Mouse (Mus musculus) hindbrain, embryonic 13.5 days (tissue): ENCODE data around the gene Tmem231. TPM values are rescaled to one million over a fixed set of nuclear protein-coding genes. Genes with fewer than 3 reads are reported as not detected.

Source experiments
- ATAC-seq: fragments of 200-750 bp; cut with Nextera tagmentation; 2 replicates; pipeline ENCODE4 v1.8.0; 2017; ENCODE audit warnings: moderate TSS enrichment; ENCODE audit not compliant: low FRiP score
- H3K27ac ChIP-seq: fragments of 300-500 bp; sonication (generic); 2 replicates; pipeline ENCODE4 v1.5.1; 2015; ENCODE audit warnings: inconsistent platforms, mild to moderate bottlenecking, moderate library complexity
- H3K27me3 ChIP-seq: fragments of 300-500 bp; sonication (generic); 2 replicates; pipeline ENCODE4 v1.6.1; 2015; ENCODE audit warnings: mild to moderate bottlenecking, inconsistent platforms
- H3K36me3 ChIP-seq: fragments of 300-500 bp; sonication (generic); 2 replicates; pipeline ENCODE4 v1.6.1; 2015; ENCODE audit warnings: mild to moderate bottlenecking, inconsistent platforms
- H3K4me1 ChIP-seq: fragments of 300-500 bp; sonication (generic); replicated peaks from 2 replicates; pipeline ENCODE4 v1.6.1; 2015; ENCODE audit warnings: inconsistent platforms
- H3K4me2 ChIP-seq: fragments of 300-500 bp; sonication (generic); 2 replicates; pipeline ENCODE4 v1.6.1; 2015; ENCODE audit warnings: inconsistent platforms, mild to moderate bottlenecking, moderate library complexity
- H3K4me3 ChIP-seq: fragments of 300-500 bp; sonication (generic); 2 replicates; pipeline ENCODE4 v1.5.1; 2015; ENCODE audit warnings: mild to moderate bottlenecking, inconsistent platforms
- H3K9ac ChIP-seq: fragments of 300-500 bp; sonication (generic); 2 replicates; pipeline ENCODE4 v1.6.1; 2015; ENCODE audit warnings: mild to moderate bottlenecking, inconsistent platforms
- H3K9me3 ChIP-seq: fragments of 300-500 bp; sonication (generic); 2 replicates; pipeline ENCODE4 v1.6.1; 2016; ENCODE audit warnings: inconsistent platforms
- WGBS: fragments of 180-500 bp; shearing (Covaris S2); methylation state at CpG from one replicate; pipeline ENCODE4 v1.1.7; 2015; 5-methylcytosine and 5-hydroxymethylcytosine counted together
- polyA plus RNA-seq: library from polyadenylated mRNA; unstranded; fragments of >200 nt; fragmentation: Nextera tagmentation; extraction: Ambion mirVana; gene quantifications from 2 replicates; pipeline ENCODE4 v1.2.1, GENCODE M21; 2015

The Tmem231 gene
- 16.8 and 17.6 TPM in 2 replicates for polyA plus RNA-seq

DNA sequence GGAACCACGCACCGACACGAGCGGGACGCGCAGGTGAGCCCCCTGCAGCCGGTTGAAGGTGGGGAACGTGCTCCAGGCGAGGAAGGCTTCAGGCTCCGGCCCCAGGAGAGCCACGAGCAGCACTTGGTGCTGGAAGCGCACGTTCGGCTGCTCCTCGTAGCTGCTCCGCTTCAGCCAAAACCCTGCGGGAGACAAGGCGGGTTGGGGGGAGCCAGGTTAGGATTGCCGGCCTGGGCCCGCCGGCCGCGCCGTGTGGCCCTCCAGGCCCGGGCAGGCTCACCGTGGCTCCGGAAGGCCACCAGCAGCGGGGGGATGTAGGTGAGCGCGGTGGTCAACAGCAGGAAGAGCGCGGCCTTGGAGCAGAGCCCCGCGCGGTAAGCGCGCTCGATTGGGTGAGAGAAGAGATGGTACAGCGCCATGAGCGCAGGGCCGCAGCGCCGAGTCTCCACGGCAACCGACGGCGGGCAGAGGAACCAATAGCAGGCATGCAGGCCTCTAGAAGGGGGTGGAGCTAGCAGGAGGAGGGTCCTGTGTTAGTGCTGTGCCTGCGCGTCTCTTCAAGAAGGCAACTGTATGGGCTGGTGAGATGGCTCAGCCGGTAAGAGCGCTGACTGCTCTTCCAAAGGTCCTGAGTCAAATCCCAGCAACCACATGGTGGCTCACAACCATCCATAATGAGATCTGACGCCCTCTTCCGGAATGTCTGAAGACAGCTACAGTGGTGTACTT is at the start of gene Tmem231:
Gene Tmem231, minus strand, starts transcription at position 534 of the 729 bp plus-strand sequence.
- H3K27ac ChIP-seq, result peak within 1 kb of the TSS; percentile 95
- no peaks in the 10 kb centered on the region for H3K27me3 ChIP-seq
- peak within 1 kb of the TSS; percentile 82 for H3K9ac ChIP-seq
- H3K36me3 ChIP-seq, result 0 out of 2 replicates have a peak, but pooled peaks cover 3% of the 10 kb centered on the region
- H3K4me3 ChIP-seq, result peak within 1 kb of the TSS; percentile 67
- peak within 1 kb of the TSS; percentile 90 for H3K4me2 ChIP-seq
- H3K4me1 ChIP-seq, result peaks cover 21% of the 10 kb centered on the region
- ATAC-seq, result peak; percentile 99
- no peaks in the 10 kb centered on the region for H3K9me3 ChIP-seq
- WGBS, result under 1% methylated on average over 53 of the region's 53 CpGs

DNA sequence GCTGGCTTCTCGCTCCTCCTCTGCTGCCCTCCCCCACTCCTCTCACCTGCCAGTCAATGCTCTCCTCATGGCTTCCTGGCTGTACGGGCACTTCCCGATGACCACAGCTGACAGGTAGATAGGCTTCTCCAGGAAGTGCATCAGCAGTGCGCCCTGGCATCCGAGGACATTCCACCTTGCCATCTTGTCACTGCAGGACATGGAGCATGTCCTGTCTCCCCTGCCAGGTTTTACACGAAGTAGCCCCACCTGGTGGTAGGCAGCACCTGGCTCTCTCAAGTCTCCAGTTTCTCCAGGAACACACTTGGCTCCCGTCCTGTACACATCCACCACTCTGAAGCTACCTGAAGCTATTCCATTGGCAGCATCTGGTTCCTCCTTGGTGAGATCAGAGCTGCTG is 48.4 kb upstream of the Tmem231 start:
- peaks cover 61% of the 10 kb centered on the region for H3K36me3 ChIP-seq
- H3K27ac ChIP-seq, result no peak overlapping the region
- H3K9ac ChIP-seq, result no peak overlapping the region
- no peaks in the 10 kb centered on the region for H3K27me3 ChIP-seq
- H3K4me2 ChIP-seq, result no peak overlapping the region
- WGBS, result 85% methylated on average over 7 of the region's 7 CpGs
- H3K9me3 ChIP-seq, result no peaks in the 10 kb centered on the region
- H3K4me1 ChIP-seq, result no peaks in the 10 kb centered on the region
- ATAC-seq, result no peak
- H3K4me3 ChIP-seq, result no peak overlapping the region

DNA sequence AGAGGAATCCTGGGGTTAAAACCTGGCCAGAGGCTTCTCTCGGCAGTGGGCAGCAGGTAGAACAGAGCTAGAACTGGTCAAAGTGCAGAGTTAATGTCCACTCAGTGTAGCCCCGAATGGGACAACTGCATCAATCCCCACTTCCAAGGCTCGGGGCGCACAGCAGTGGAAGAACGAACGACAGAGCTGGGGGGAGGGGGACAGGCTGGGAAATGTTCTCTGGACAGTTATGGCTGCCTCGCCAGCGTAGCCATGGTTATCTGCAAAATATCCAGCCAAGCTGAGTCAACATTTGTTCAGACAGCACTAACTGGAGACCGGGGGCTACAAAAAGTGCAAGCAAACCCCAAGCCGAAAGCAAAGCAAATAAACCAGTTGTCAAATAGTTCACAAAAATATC is 44.5 kb upstream of the Tmem231 start:
- Histone ChIP-seq H3K4me1 (no peaks in the 10 kb centered on the region), H3K27ac (no peak overlapping the region), H3K27me3 (no peaks in the 10 kb centered on the region), H3K4me3 (no peak overlapping the region), H3K9ac (0 out of 2 replicates have a peak overlapping the region, but pooled peaks have one; percentile 5), H3K4me2 (no peak overlapping the region), H3K36me3 (peaks cover 57% of the 10 kb centered on the region), H3K9me3 (no peaks in the 10 kb centered on the region)
- ATAC-seq, result no peak
- 80% methylated on average over 10 of the region's 10 CpGs for WGBS

DNA sequence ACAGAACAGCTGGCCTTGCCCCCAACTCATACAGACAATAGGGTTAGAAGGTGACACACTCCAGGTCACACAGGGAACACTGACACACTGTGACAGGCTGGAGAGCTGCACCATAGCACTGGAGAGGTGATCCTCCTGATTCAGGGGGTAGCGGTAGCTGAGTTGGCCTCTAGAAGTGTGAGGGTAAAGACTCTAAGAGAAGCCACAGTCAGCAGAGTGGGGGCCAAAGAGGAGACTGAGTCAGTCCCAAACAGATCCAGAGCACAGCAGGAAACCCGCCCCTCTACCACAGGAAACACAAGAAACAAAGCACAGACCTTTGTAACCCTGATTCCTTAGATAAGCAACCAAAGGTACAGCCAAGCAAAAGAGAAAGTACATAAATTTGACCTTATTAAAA is 42.6 kb upstream of the Tmem231 start:
- WGBS, result 90% methylated on average over 2 of the region's 2 CpGs
- H3K27me3 ChIP-seq, result no peaks in the 10 kb centered on the region
- no peak overlapping the region for H3K27ac ChIP-seq
- no peak for ATAC-seq
- H3K9me3 ChIP-seq, result no peaks in the 10 kb centered on the region
- no peak overlapping the region for H3K9ac ChIP-seq
- H3K4me2 ChIP-seq, result no peak overlapping the region
- peaks cover 56% of the 10 kb centered on the region for H3K36me3 ChIP-seq
- H3K4me1 ChIP-seq, result no peaks in the 10 kb centered on the region
- no peak overlapping the region for H3K4me3 ChIP-seq

DNA sequence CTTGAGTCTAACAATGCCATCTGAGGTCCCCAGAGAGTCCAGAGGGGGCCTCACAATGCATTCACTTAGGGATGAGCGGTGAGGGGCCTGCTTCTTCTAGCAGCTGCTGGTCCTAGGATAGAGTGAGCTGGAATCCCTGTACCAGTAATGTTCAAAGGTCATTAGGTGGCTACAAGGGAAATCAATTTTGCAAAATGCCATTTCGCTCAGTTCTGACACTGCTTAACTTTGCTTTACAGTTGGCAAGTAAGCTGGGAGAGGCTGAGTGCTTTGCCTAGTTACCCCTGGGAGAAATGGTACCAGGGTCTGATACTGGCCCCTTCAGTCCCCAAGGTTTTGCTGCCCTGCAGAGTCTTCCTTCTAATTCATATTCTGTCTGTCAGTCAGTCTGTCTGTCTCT is 42.0 kb upstream of the Tmem231 start:
- no peak overlapping the region for H3K4me2 ChIP-seq
- H3K27me3 ChIP-seq, result no peaks in the 10 kb centered on the region
- H3K36me3 ChIP-seq, result peaks cover 60% of the 10 kb centered on the region
- H3K9ac ChIP-seq, result no peak overlapping the region
- no peaks in the 10 kb centered on the region for H3K4me1 ChIP-seq
- no peak overlapping the region for H3K4me3 ChIP-seq
- ATAC-seq, result no peak
- WGBS, result 93% methylated on average over 2 of the region's 2 CpGs
- no peak overlapping the region for H3K27ac ChIP-seq
- H3K9me3 ChIP-seq, result no peaks in the 10 kb centered on the region

DNA sequence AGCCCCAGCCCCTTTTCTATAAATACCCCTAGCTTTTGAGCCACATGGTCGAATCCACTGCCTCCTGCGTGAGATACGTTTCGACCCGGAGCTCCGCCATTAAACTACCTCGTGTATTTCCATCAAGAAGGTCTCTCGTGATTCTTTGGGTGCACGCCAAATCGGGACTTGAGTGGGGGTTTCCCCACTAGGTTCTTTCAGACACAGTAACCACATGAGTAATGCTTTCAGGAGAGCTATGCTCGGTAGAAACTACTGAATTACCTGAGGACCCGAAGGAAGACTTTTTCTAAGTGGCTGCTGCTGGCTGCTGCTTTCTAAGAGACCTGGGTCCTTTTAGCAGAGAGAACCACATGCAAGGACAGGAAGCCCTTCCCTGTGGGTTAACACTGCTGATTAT is 40.5 kb upstream of the Tmem231 start:
- no peak for ATAC-seq
- Histone ChIP-seq H3K27ac (no peak overlapping the region), H3K4me3 (no peak overlapping the region), H3K4me2 (no peak overlapping the region), H3K4me1 (no peaks in the 10 kb centered on the region), H3K27me3 (no peaks in the 10 kb centered on the region), H3K9ac (no peak overlapping the region), H3K36me3 (peaks cover 60% of the 10 kb centered on the region), H3K9me3 (no peaks in the 10 kb centered on the region)
- 98% methylated on average over 12 of the region's 12 CpGs for WGBS

DNA sequence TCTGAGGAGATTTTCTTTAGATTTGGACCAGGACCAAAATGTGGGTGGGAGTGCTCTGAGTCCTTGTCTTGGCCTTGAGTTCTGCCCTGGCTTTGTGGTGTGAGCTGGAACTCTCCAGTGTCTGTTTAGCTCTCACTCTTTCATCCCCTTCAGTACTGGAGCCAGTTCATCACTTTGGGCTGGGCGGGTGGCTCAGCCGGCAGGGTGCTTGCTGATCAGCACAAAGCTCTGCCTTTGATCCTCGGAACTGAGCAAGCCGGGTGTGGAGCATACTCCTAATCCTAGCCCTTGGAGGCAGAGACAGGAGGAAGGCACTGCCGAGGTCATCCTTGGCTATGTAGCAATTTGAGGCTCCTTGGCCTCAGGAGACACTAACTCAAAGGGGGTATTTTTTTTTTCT is 35.3 kb upstream of the Tmem231 start:
- Histone ChIP-seq H3K27ac (no peak overlapping the region), H3K4me1 (no peaks in the 10 kb centered on the region), H3K4me2 (no peak overlapping the region), H3K27me3 (no peaks in the 10 kb centered on the region), H3K9me3 (no peaks in the 10 kb centered on the region), H3K4me3 (no peak overlapping the region), H3K9ac (no peak overlapping the region), H3K36me3 (peaks cover 34% of the 10 kb centered on the region)
- no peak for ATAC-seq
- 48% methylated on average over 5 of the region's 5 CpGs for WGBS

DNA sequence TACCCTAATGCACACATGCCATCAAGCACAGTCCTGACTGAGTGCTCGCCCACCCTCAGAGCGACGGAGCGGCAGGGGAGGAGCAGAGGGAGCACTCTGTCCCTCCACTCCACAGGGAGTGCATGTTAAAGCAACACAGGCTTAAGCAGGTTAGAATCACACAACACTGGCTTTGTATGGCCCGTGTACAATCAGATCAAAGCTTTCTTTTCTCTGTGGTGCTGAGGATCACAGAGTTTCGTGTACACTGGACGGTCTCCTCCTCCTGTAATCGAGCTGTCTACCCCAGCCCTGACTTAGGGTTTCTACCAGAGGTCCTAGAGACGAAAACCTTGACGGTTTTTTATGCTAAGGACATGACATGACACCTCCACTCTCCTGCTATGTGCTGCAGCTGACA is 34.9 kb upstream of the Tmem231 start:
- 90% methylated on average over 10 of the region's 10 CpGs for WGBS
- H3K27ac ChIP-seq, result no peak overlapping the region
- H3K27me3 ChIP-seq, result no peaks in the 10 kb centered on the region
- H3K36me3 ChIP-seq, result peaks cover 32% of the 10 kb centered on the region
- H3K4me3 ChIP-seq, result no peak overlapping the region
- no peak for ATAC-seq
- H3K9me3 ChIP-seq, result no peaks in the 10 kb centered on the region
- no peak overlapping the region for H3K4me2 ChIP-seq
- no peaks in the 10 kb centered on the region for H3K4me1 ChIP-seq
- H3K9ac ChIP-seq, result no peak overlapping the region

DNA sequence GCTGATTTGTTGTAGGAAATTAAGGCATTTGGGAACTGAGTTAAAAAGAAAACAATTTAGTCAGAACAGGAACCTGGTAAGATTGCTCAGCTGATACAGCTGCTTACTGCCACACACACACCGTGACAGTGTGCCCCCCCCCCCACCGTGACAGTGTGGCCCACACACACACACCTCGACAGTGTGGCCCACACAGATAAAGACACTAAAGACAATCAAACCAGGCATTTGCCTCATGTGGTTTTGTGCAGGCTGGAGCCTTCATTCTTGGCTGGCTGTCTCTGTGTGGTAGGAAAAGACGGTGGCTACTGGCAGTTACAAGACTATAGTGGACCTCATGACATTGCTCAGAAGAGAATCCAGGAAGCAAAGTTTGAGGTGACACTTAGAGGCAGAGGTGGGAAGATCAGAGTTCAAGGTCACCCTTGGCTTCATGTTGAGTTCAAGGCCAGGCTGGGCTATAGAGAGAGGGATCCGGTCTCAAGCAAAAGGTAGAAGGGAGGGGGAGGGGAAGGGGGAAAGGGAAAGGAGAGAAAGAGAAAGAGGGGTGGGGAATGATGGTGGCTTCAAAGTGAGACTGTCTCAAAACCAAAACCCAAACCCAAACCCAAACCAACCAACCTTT is 33.7 kb upstream of the Tmem231 start:
- 87% methylated on average over 5 of the region's 5 CpGs for WGBS
- H3K4me3 ChIP-seq, result no peak overlapping the region
- no peaks in the 10 kb centered on the region for H3K9me3 ChIP-seq
- peaks cover 29% of the 10 kb centered on the region for H3K36me3 ChIP-seq
- no peak overlapping the region for H3K27ac ChIP-seq
- no peaks in the 10 kb centered on the region for H3K27me3 ChIP-seq
- ATAC-seq, result no peak
- peaks cover 2% of the 10 kb centered on the region; the same call in 1 of the 2 replicates for H3K4me1 ChIP-seq
- H3K4me2 ChIP-seq, result no peak overlapping the region
- no peak overlapping the region for H3K9ac ChIP-seq

DNA sequence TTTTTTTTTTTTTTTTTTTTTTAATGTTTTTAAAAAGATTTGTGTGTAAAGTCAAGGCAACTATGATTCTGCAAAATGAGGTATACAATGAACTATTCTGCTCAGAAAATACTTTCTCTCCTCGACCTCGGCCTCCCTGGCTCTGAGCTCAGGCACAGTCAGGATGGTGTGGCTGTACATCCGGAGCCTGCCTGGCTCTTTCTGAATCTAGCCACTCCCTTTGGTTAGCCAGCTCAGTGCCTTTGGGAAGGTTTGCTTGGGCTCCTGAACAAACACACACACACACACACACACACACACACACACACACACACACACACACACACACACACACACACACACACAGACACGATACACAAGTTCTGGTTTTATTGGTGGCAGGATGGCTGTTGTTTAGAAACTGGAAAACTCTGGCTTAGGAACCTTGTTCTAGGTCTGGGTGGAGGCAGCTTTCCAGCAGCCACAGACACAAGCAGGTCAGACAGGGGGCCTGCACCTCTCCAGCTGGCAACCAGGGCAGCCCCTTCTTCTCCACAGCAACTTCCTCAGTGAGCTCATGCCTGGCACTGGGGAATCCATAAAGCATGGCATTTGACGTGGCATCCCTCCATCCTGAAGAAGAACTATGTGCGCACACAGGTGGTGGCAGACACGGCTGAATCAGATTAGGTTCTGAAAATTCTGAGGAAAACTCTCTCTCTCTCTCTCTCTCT is 31.3 kb upstream of the Tmem231 start:
- H3K4me2 ChIP-seq, result no peak overlapping the region
- H3K9ac ChIP-seq, result no peak overlapping the region
- H3K4me1 ChIP-seq, result peaks cover 2% of the 10 kb centered on the region; the same call in 1 of the 2 replicates
- H3K36me3 ChIP-seq, result peaks cover 20% of the 10 kb centered on the region
- WGBS, result 74% methylated on average over 7 of the region's 7 CpGs
- H3K27me3 ChIP-seq, result no peaks in the 10 kb centered on the region
- H3K4me3 ChIP-seq, result no peak overlapping the region
- H3K9me3 ChIP-seq, result no peaks in the 10 kb centered on the region
- no peak overlapping the region for H3K27ac ChIP-seq
- no peak for ATAC-seq

DNA sequence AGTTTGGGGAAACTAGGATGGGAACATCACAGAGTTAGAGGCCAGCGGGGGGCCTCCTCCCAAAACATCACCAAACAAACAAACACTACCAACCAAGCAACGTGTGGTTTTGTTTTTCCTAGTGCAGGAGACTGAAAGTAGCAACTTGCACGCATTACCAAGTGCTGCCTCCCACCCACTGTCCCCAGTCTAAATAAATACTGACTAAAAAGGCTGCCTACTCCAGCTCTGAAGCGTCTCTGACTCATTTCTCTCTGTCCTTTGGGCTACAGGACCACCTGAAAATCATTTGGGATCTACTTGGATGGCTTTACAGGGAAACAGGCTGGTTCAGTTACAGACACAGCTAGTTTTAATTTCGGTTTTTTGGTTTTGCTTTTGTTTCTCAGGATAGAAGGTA is 30.7 kb upstream of the Tmem231 start:
- ATAC-seq, result no peak
- Histone ChIP-seq H3K27ac (no peak overlapping the region), H3K4me3 (no peak overlapping the region), H3K4me2 (no peak overlapping the region), H3K4me1 (peaks cover 2% of the 10 kb centered on the region; the same call in 1 of the 2 replicates), H3K36me3 (peaks cover 20% of the 10 kb centered on the region), H3K27me3 (no peaks in the 10 kb centered on the region), H3K9me3 (no peaks in the 10 kb centered on the region), H3K9ac (no peak overlapping the region)
- 71% methylated on average over 5 of the region's 5 CpGs for WGBS

DNA sequence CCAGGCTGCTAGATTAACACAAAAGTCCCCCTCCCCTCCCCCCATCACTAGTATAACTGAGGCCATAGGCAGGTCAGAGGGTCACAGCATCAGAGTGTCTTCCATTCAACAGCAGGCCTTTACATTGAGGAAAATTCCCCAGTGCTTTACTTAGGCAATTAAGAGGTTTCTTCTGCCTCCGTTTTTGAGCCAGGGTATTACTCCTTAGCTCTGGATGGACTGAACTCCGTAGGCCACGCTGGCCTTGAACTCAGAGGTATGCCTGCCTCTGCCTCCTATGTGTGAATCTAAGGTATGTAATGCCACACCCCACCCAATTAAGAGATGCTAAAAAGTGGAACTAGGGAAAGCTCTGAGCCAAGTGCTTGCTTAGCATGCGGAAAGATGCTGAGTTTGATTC is 29.9 kb upstream of the Tmem231 start:
- H3K4me2 ChIP-seq, result no peak overlapping the region
- 74% methylated on average over 4 of the region's 4 CpGs for WGBS
- H3K27me3 ChIP-seq, result no peaks in the 10 kb centered on the region
- H3K36me3 ChIP-seq, result peaks cover 23% of the 10 kb centered on the region
- ATAC-seq, result no peak
- H3K9me3 ChIP-seq, result no peaks in the 10 kb centered on the region
- H3K27ac ChIP-seq, result no peak overlapping the region
- no peak overlapping the region for H3K4me3 ChIP-seq
- no peak overlapping the region for H3K9ac ChIP-seq
- H3K4me1 ChIP-seq, result peaks cover 2% of the 10 kb centered on the region; the same call in 1 of the 2 replicates
